Mouse (Mus musculus) MEL (cell line): ENCODE results near the gene Sh3gl2. TPM values are rescaled to one million over a fixed set of nuclear protein-coding genes. Genes with fewer than 3 reads are reported as not detected.

Experiments used
- DNase-seq: peaks from one replicate; pipeline ENCODE4 v3.0.0; 2011; ENCODE audit warnings: low read depth, low spot score
- H3K27ac ChIP-seq: 2 replicates; pipeline ENCODE4 v1.5.1; 2012; ENCODE audit warnings: low read depth, mild to moderate bottlenecking, control low read depth, low read length, moderate library complexity; ENCODE audit not compliant: control insufficient read depth
- H3K27me3 ChIP-seq, 2 experiments: fragments of 150-350 bp in 1 of 2; sonication (generic) in 1 of 2; 2 replicates each; pipeline ENCODE4 v1.6.1; 2012; ENCODE audit warnings: low read length in 2 of 2, mild to moderate bottlenecking in 2 of 2, improper control_type of control experiment in 1 of 2, moderate library complexity in 1 of 2; ENCODE audit not compliant: insufficient read depth in 2 of 2, control insufficient read depth in 1 of 2
- H3K36me3 ChIP-seq, 2 experiments: 2 replicates each; pipeline ENCODE4 v1.6.1; 2012 to 2014; ENCODE audit warnings: low read length in 2 of 2, improper control_type of control experiment in 1 of 2, inconsistent platforms in 1 of 2, mild to moderate bottlenecking in 1 of 2; ENCODE audit not compliant: insufficient read depth in 2 of 2, control insufficient read depth in 1 of 2
- H3K4me1 ChIP-seq, 2 experiments: fragments of 150-350 bp in 1 of 2; sonication (generic) in 1 of 2; 2 replicates each; pipeline ENCODE4 v1.6.1; 2012; ENCODE audit warnings: low read length in 2 of 2, improper control_type of control experiment in 1 of 2, mild to moderate bottlenecking in 1 of 2; ENCODE audit not compliant: insufficient read depth in 2 of 2, control insufficient read depth in 1 of 2
- H3K4me3 ChIP-seq, 2 experiments: fragments of 150-350 bp in 1 of 2; sonication (generic) in 1 of 2; 2 replicates each; pipeline ENCODE4 v1.5.1; 2012; ENCODE audit warnings: low read depth in 2 of 2, low read length in 2 of 2, mild to moderate bottlenecking in 2 of 2, moderate library complexity in 2 of 2, control low read depth in 1 of 2, improper control_type of control experiment in 1 of 2; ENCODE audit not compliant: control insufficient read depth in 1 of 2, insufficient read depth in 1 of 2
- H3K79me2 ChIP-seq: 2 replicates; pipeline ENCODE4 v1.6.1; 2012; ENCODE audit warnings: mild to moderate bottlenecking, low read length, moderate library complexity; ENCODE audit not compliant: control insufficient read depth, poor library complexity, insufficient read depth
- H3K9ac ChIP-seq: 2 replicates; pipeline ENCODE4 v1.6.1; 2012; ENCODE audit warnings: low read depth, mild to moderate bottlenecking, control low read depth, low read length, moderate library complexity; ENCODE audit not compliant: control insufficient read depth, poor library complexity, severe bottlenecking
- H3K9me3 ChIP-seq: fragments of 150-350 bp; sonication (generic); replicated peaks from 2 replicates; pipeline ENCODE4 v1.6.1; 2012; ENCODE audit warnings: mild to moderate bottlenecking, low read length, improper control_type of control experiment, moderate library complexity; ENCODE audit not compliant: insufficient read depth
- BHLHE40 ChIP-seq: IDR thresholded peaks from 2 replicates; pipeline ENCODE4 v1.6.1; 2012; ENCODE audit warnings: low read depth, mild to moderate bottlenecking, inconsistent platforms, low read length, improper control_type of control experiment, borderline replicate concordance
- CHD1 ChIP-seq: IDR thresholded peaks from 2 replicates; pipeline ENCODE4 v1.6.1; 2012; ENCODE audit warnings: low read depth, mild to moderate bottlenecking, inconsistent platforms, low read length, improper control_type of control experiment
- CHD2 ChIP-seq: IDR thresholded peaks from 2 replicates; pipeline ENCODE4 v1.6.1; 2011; ENCODE audit warnings: low read length, improper control_type of control experiment
- ETS1 ChIP-seq: IDR thresholded peaks from 2 replicates; pipeline ENCODE4 v1.6.1; 2012; ENCODE audit warnings: low read depth, mild to moderate bottlenecking, inconsistent platforms, low read length, improper control_type of control experiment, moderate library complexity
- GATA1 ChIP-seq: IDR thresholded peaks from 2 replicates; pipeline ENCODE4 v1.6.1; 2011; ENCODE audit warnings: low read depth, low read length, improper control_type of control experiment
- HCFC1 ChIP-seq: IDR thresholded peaks from 2 replicates; pipeline ENCODE4 v1.6.1; 2012; ENCODE audit warnings: low read depth, mild to moderate bottlenecking, inconsistent platforms, low read length, improper control_type of control experiment, moderate library complexity
- MXI1 ChIP-seq: IDR thresholded peaks from 2 replicates; pipeline ENCODE4 v1.6.1; 2011; ENCODE audit warnings: mild to moderate bottlenecking, low read depth, low read length, improper control_type of control experiment
- MYB ChIP-seq: IDR thresholded peaks from 2 replicates; pipeline ENCODE4 v1.6.1; 2011; ENCODE audit warnings: mild to moderate bottlenecking, low read depth, low read length, improper control_type of control experiment
- MYC ChIP-seq: IDR thresholded peaks from 2 replicates; pipeline ENCODE4 v1.6.1; 2011; ENCODE audit warnings: low read depth, mild to moderate bottlenecking, low read length, improper control_type of control experiment, moderate library complexity
- POLR2AphosphoS2 ChIP-seq: IDR thresholded peaks from 2 replicates; pipeline ENCODE4 v1.6.1; 2011; ENCODE audit warnings: low read length, improper control_type of control experiment
- RAD21 ChIP-seq: IDR thresholded peaks from 2 replicates; pipeline ENCODE4 v1.6.1; 2011; ENCODE audit warnings: mild to moderate bottlenecking, low read depth, low read length, improper control_type of control experiment
- SMC3 ChIP-seq: IDR thresholded peaks from 2 replicates; pipeline ENCODE4 v1.6.1; 2011; ENCODE audit warnings: low read depth, low read length, improper control_type of control experiment
- TBP ChIP-seq: IDR thresholded peaks from 2 replicates; pipeline ENCODE4 v1.8.0; 2011; ENCODE audit warnings: low read depth, low read length, improper control_type of control experiment
- TCF12 ChIP-seq: IDR thresholded peaks from 2 replicates; pipeline ENCODE4 v1.6.1; 2014; ENCODE audit warnings: low read depth, mild to moderate bottlenecking, inconsistent platforms, low read length, improper control_type of control experiment, moderate library complexity
- USF2 ChIP-seq, 2 experiments: IDR thresholded peaks; 2 replicates each; pipeline ENCODE4 v1.6.1; 2011 to 2012; ENCODE audit warnings: improper control_type of control experiment in 2 of 2, low read length in 2 of 2, borderline replicate concordance in 1 of 2, inconsistent platforms in 1 of 2, low read depth in 1 of 2, mild to moderate bottlenecking in 1 of 2; ENCODE audit not compliant: insufficient read depth in 1 of 2
- ZNF384 ChIP-seq: IDR thresholded peaks from 2 replicates; pipeline ENCODE4 v1.6.1; 2012; ENCODE audit warnings: low read depth, mild to moderate bottlenecking, inconsistent platforms, low read length, improper control_type of control experiment
- polyA plus RNA-seq, 2 experiments: library from polyadenylated mRNA; stranded (reverse) in 1 of 2; unstranded in 1 of 2; fragments of >175 nt in 1 of 2; fragments of >200 nt in 1 of 2; gene quantifications; 2 replicates each; pipeline versions ENCODE4 v1.2.1 to v1.2.4; 2012; ENCODE audit warnings: low replicate concordance in 2 of 2, low read depth in 1 of 2; ENCODE audit not compliant: insufficient read length in 2 of 2, insufficient read depth in 1 of 2, missing spikeins in 1 of 2
- total RNA-seq: library from RNA; depleted of rRNA; stranded (reverse); fragments of 300-350 nt; gene quantifications from 2 replicates; pipeline ENCODE4 v1.2.3, GENCODE M21; 2012

Gene Sh3gl2
- total and polyA plus RNA-seq, 3 experiments: not detected

DNA sequence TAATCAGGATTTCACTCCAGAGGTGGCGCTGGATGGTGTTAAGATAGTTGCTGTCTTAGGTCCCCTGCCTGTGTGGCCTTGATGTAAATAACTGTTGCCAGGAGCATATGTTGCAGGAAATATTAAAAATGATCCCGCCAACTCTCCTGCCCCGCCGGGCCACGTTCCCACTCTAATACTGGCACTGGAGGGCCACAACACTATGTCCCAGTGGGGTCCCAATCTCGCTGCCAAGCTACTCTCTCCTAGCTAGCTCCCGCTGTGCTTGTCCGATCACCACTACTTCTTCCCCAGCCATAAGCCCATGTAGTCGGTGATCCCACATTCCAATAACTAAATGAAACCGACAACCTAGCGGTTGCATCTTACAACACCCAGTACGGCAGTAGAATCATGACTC, 36.9 kb upstream of the Sh3gl2 start:
- Histone ChIP-seq H3K9me3 (no peaks in the 10 kb centered on the region), H3K27me3 (no peaks in the 10 kb centered on the region), H3K27ac (no peak overlapping the region), H3K79me2 (no peaks in the 10 kb centered on the region), H3K9ac (no peak overlapping the region), H3K4me3 (no peak overlapping the region), H3K4me1 (no peaks in the 10 kb centered on the region), H3K36me3 (no peaks in the 10 kb centered on the region)
- no peak for DNase-seq
- no peak for TF ChIP-seq ETS1
- TF ChIP-seq CHD1: no peak
- TF ChIP-seq SMC3: no peak
- no peak for TF ChIP-seq TCF12
- TF ChIP-seq MXI1: no peak
- TF ChIP-seq MYC: no peak
- no peak for TF ChIP-seq HCFC1
- no peak for TF ChIP-seq CHD2
- TF ChIP-seq RAD21: no peak
- TF ChIP-seq ZNF384: no peak
- TF ChIP-seq TBP: no peak
- TF ChIP-seq USF2 (IDR thresholded peaks at IDR 0.05; ENCODE audit: borderline replicate concordance in 1 of 2, insufficient read depth in 1 of 2, low read depth in 1 of 2, low read length in 2 of 2): no peak

- DNase-seq: no peak
- no peak overlapping the region for H3K4me3 ChIP-seq
- no peaks in the 10 kb centered on the region for H3K36me3 ChIP-seq
- H3K79me2 ChIP-seq: no peaks in the 10 kb centered on the region
- no peak overlapping the region for H3K9ac ChIP-seq
- H3K4me1 ChIP-seq: no peaks in the 10 kb centered on the region
- no peaks in the 10 kb centered on the region for H3K9me3 ChIP-seq
- no peak overlapping the region for H3K27ac ChIP-seq
- no peaks in the 10 kb centered on the region for H3K27me3 ChIP-seq
- TF ChIP-seq BHLHE40 (no peak), MYB (no peak), TBP (no peak), GATA1 (no peak), POLR2AphosphoS2 (no peak)
These were observed 29.5 kb upstream of the Sh3gl2 start for GRCm38 (mm10) chr4:85175466-85175865.
